ENCODE assay signal across 15 mouse cellular contexts in genomic region chr14:54813991-54814390, GRCm38 (mm10).
"Had no signal": no experiment of that assay in that cellular context is flagged by ENCODE, and none has a peak within 500 bp of the region (broad histone marks: within the 10 kb centered on the region; RNA-seq: fewer than 3 reads in every experiment).

Rnf212b (plus strand) TSS chr14:54814141.

- DNase-seq: kidney, adult 2 months; kidney, postnatal 14 days; lung, adult 2 months; retina, postnatal 1 day; right cerebral cortex, postnatal 4 days; spleen, adult 18-20 months; thymus, adult 18-20 months; thymus, postnatal 25 days had no signal

- H3K36me3 ChIP-seq: kidney, embryonic 15.5 days; limb, embryonic 10.5 days; liver, embryonic 15.5 days; midbrain, embryonic 15.5 days; neural tube, embryonic 12.5 days had no signal

- H3K4me3 ChIP-seq: kidney, embryonic 15.5 days; left cerebral cortex, adult 2 months; limb, embryonic 10.5 days; liver, embryonic 15.5 days; megakaryocyte, embryonic 14.5 days; midbrain, embryonic 15.5 days; neural tube, embryonic 12.5 days had no signal

- H3K9me3 ChIP-seq: kidney, embryonic 15.5 days; limb, embryonic 10.5 days; liver, embryonic 15.5 days; megakaryocyte, embryonic 14.5 days; midbrain, embryonic 15.5 days; neural tube, embryonic 12.5 days had no signal

- H3K27me3 ChIP-seq: kidney, embryonic 15.5 days; liver, embryonic 15.5 days; midbrain, embryonic 15.5 days; neural tube, embryonic 12.5 days had no signal

- H3K4me1 ChIP-seq: kidney, embryonic 15.5 days; limb, embryonic 10.5 days; liver, embryonic 15.5 days; midbrain, embryonic 15.5 days; neural tube, embryonic 12.5 days had no signal
